Mouse (Mus musculus) hindbrain, embryonic 13.5 days (tissue): Measurements from ENCODE around the gene Kdelc2. TPM values are rescaled to one million over a fixed set of nuclear protein-coding genes. Genes with fewer than 3 reads are reported as not detected.

Source experiments
- ATAC-seq: fragments of 200-750 bp; cut with Nextera tagmentation; 2 replicates; pipeline ENCODE4 v1.8.0; 2017; ENCODE audit warnings: moderate TSS enrichment; ENCODE audit not compliant: low FRiP score
- H3K27ac ChIP-seq: fragments of 300-500 bp; sonication (generic); 2 replicates; pipeline ENCODE4 v1.5.1; 2015; ENCODE audit warnings: inconsistent platforms, mild to moderate bottlenecking, moderate library complexity
- H3K27me3 ChIP-seq: fragments of 300-500 bp; sonication (generic); 2 replicates; pipeline ENCODE4 v1.6.1; 2015; ENCODE audit warnings: mild to moderate bottlenecking, inconsistent platforms
- H3K36me3 ChIP-seq: fragments of 300-500 bp; sonication (generic); 2 replicates; pipeline ENCODE4 v1.6.1; 2015; ENCODE audit warnings: mild to moderate bottlenecking, inconsistent platforms
- H3K4me1 ChIP-seq: fragments of 300-500 bp; sonication (generic); replicated peaks from 2 replicates; pipeline ENCODE4 v1.6.1; 2015; ENCODE audit warnings: inconsistent platforms
- H3K4me2 ChIP-seq: fragments of 300-500 bp; sonication (generic); 2 replicates; pipeline ENCODE4 v1.6.1; 2015; ENCODE audit warnings: inconsistent platforms, mild to moderate bottlenecking, moderate library complexity
- H3K4me3 ChIP-seq: fragments of 300-500 bp; sonication (generic); 2 replicates; pipeline ENCODE4 v1.5.1; 2015; ENCODE audit warnings: mild to moderate bottlenecking, inconsistent platforms
- H3K9ac ChIP-seq: fragments of 300-500 bp; sonication (generic); 2 replicates; pipeline ENCODE4 v1.6.1; 2015; ENCODE audit warnings: mild to moderate bottlenecking, inconsistent platforms
- H3K9me3 ChIP-seq: fragments of 300-500 bp; sonication (generic); 2 replicates; pipeline ENCODE4 v1.6.1; 2016; ENCODE audit warnings: inconsistent platforms
- WGBS: fragments of 180-500 bp; shearing (Covaris S2); methylation state at CpG from one replicate; pipeline ENCODE4 v1.1.7; 2015; 5-methylcytosine and 5-hydroxymethylcytosine counted together
- microRNA-seq: library from miRNA; unstranded; fragments of <30 nt; microRNA quantifications from one replicate; pipeline ENCODE4, GENCODE M21; 2016
- polyA plus RNA-seq: library from polyadenylated mRNA; unstranded; fragments of >200 nt; fragmentation: Nextera tagmentation; extraction: Ambion mirVana; gene quantifications from 2 replicates; pipeline ENCODE4 v1.2.1, GENCODE M21; 2015

Kdelc2 gene
- polyA plus RNA-seq, 1 experiment from 2014 or later = 6.6 TPM

DNA sequence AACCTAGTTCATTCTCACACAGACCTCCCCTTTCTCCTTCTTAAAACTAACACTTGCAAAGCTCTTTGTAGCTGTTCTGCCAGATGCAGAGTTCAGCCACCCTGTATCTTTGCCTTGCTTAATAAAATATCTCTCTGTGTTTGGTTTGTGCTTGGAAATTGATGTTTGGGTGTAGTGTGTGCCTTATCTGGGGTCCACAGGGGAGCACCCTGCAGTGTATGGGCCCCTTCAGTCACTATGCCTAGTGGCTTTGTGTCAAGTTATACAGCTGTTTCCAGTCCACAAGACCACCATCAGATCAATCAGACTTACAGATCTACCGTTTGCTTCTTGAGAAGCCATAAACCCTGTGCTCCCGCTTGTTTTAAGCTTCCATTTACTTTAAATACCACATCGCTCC is 25.6 kb downstream of the Kdelc2 start:
- peaks cover 15% of the 10 kb centered on the region for H3K4me1 ChIP-seq
- ATAC-seq = no peak
- WGBS = 92% methylated on average over 3 of the region's 3 CpGs
- H3K36me3 ChIP-seq = no peaks in the 10 kb centered on the region
- no peak overlapping the region for H3K4me2 ChIP-seq
- no peaks in the 10 kb centered on the region for H3K27me3 ChIP-seq
- no peak overlapping the region for H3K27ac ChIP-seq
- H3K9me3 ChIP-seq = no peaks in the 10 kb centered on the region
- no peak overlapping the region for H3K9ac ChIP-seq
- no peak overlapping the region for H3K4me3 ChIP-seq

GRCm38 (mm10) chr9:53422133-53422896 is 38.5 kb downstream of the Kdelc2 start:
- no peaks in the 10 kb centered on the region for H3K36me3 ChIP-seq
- no peaks in the 10 kb centered on the region for H3K27me3 ChIP-seq
- H3K4me2 ChIP-seq = no peak overlapping the region
- 82% methylated on average over 9 of the region's 9 CpGs for WGBS
- no peak for ATAC-seq
- H3K9me3 ChIP-seq = no peaks in the 10 kb centered on the region
- no peaks in the 10 kb centered on the region for H3K4me1 ChIP-seq
- H3K27ac ChIP-seq = no peak overlapping the region
- H3K4me3 ChIP-seq = no peak overlapping the region
- H3K9ac ChIP-seq = no peak overlapping the region

- Histone ChIP-seq H3K27me3 (no peaks in the 10 kb centered on the region), H3K4me2 (no peak overlapping the region), H3K4me3 (no peak overlapping the region), H3K9ac (no peak overlapping the region), H3K27ac (no peak overlapping the region), H3K36me3 (no peaks in the 10 kb centered on the region), H3K9me3 (no peaks in the 10 kb centered on the region), H3K4me1 (no peaks in the 10 kb centered on the region)
- no peak for ATAC-seq
- WGBS = 95% methylated on average over 3 of the region's 3 CpGs
Observed at GRCm38 (mm10) chr9:53426726-53427125, 42.9 kb downstream of the Kdelc2 start.

DNA sequence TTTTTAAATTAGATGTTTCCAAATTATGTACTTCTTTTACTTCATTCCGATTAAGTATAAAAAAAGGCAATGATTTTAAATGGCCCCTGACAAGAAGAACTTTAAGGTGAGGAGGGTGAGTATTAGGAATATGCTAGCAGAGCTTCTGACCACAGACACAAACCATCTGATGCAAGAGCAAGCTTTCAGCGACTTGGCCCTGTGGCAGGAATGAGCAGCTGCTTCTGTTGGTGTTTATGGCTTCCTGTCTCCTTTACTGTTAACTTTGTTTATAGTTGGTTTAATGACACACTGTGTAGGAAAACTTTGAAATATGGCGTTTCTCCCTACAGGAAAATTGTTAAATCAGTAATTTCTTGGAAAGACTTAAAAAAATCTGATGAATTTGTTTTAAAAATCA is 43.8 kb downstream of the Kdelc2 start:
- WGBS = 85% methylated on average over 3 of the region's 3 CpGs
- no peak for ATAC-seq
- no peaks in the 10 kb centered on the region for H3K9me3 ChIP-seq

GRCm38 (mm10) chr9:53435830-53436570 is 52.2 kb downstream of the Kdelc2 start:
- no peak overlapping the region for H3K27ac ChIP-seq
- H3K9me3 ChIP-seq = no peaks in the 10 kb centered on the region
- H3K27me3 ChIP-seq = no peaks in the 10 kb centered on the region
- no peak for ATAC-seq
- no peak overlapping the region for H3K4me3 ChIP-seq
- H3K36me3 ChIP-seq = peaks cover 25% of the 10 kb centered on the region
- no peaks in the 10 kb centered on the region for H3K4me1 ChIP-seq
- H3K9ac ChIP-seq = no peak overlapping the region
- 92% methylated on average over 14 of the region's 14 CpGs for WGBS
- no peak overlapping the region for H3K4me2 ChIP-seq

More for the DNA sequence above, 43.8 kb downstream of the Kdelc2 start:
- no peak overlapping the region for H3K4me2 ChIP-seq
- H3K4me1 ChIP-seq = no peaks in the 10 kb centered on the region
- H3K9ac ChIP-seq = no peak overlapping the region
- H3K36me3 ChIP-seq = no peaks in the 10 kb centered on the region
- H3K4me3 ChIP-seq = no peak overlapping the region
- H3K27ac ChIP-seq = no peak overlapping the region
- H3K27me3 ChIP-seq = no peaks in the 10 kb centered on the region

DNA sequence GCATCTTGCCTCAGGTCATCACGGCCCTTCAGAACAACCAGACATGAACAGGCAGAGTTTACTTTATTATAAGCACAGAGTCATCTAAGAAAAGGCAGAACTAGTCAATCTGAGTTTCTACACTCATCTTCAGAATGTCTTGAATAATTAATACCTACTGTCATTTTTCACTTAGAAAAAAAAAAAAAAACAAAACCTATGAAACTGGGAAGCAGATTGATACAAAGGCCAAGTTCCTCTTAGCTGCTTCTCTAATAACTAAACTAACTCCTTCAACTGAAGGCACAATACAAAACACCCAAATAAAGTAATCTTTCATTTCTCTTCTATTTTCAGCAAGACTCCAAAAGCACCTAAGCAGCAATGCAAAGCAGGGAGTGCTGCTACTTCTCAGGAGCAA is 66.8 kb downstream of the Kdelc2 start:
- no peak overlapping the region for H3K4me2 ChIP-seq
- H3K36me3 ChIP-seq = peaks cover 50% of the 10 kb centered on the region
- H3K27me3 ChIP-seq = no peaks in the 10 kb centered on the region
- no peaks in the 10 kb centered on the region for H3K4me1 ChIP-seq
- H3K9me3 ChIP-seq = no peaks in the 10 kb centered on the region
- no peak overlapping the region for H3K9ac ChIP-seq
- no peak overlapping the region for H3K27ac ChIP-seq
- no peak overlapping the region for H3K4me3 ChIP-seq
- WGBS = 98% methylated on average over 1 of the region's 1 CpGs
- no peak for ATAC-seq

Small RNA genes lying within 50 kb of the gene (microRNA-seq; reads per million reads assigned to microRNA genes)
- not detected for gene Mir130c

Other genes with a start within 250 kb of the Kdelc2 start
- 24.5 and 24.7 TPM in 2 replicates for gene Ddx10, start 136.0 kb upstream of the Kdelc2 start, polyA plus RNA-seq
- 0.06 and 0.25 TPM in 2 replicates for gene Exph5, start 82.4 kb upstream of the Kdelc2 start, polyA plus RNA-seq
- gene 4930550C14Rik, start 18.3 kb downstream of the Kdelc2 start, polyA plus RNA-seq = 0.43 and 0.45 TPM in 2 replicates
- gene Atm, start 152.7 kb downstream of the Kdelc2 start, polyA plus RNA-seq = 11.3 and 14.2 TPM in 2 replicates
- gene Npat, start 153.0 kb downstream of the Kdelc2 start, polyA plus RNA-seq = 11.7 and 13.0 TPM in 2 replicates
- 131 and 132 TPM in 2 replicates for gene Acat1, start 226.4 kb downstream of the Kdelc2 start, polyA plus RNA-seq